Mouse (Mus musculus): ENCODE measurements around the gene Srrm3.

Srrm3 gene

GRCm38 (mm10) chr5:135806555-135807262, at the start of gene Srrm3:
TSS of gene Srrm3 (plus strand) at chr5:135806890.
- DNase-seq (ENCODE audit: low spot score in 2 of 2) = peak; percentile 94 to 96

GRCm38 (mm10) chr5:135761881-135762280, 44.8 kb upstream of the Srrm3 start:
- DNase-seq (ENCODE audit: low spot score in 2 of 2) = no peak

- peak; percentile 72 to 86 for DNase-seq (ENCODE audit: low spot score in 2 of 2)
Observed at GRCm38 (mm10) chr5:135763526-135763925, 43.2 kb upstream of the Srrm3 start.

- DNase-seq (ENCODE audit: low spot score in 2 of 2) = no peak
Observed at GRCm38 (mm10) chr5:135764971-135765370, 41.7 kb upstream of the Srrm3 start.

- DNase-seq (ENCODE audit: low spot score in 2 of 2) = no peak
Observed at GRCm38 (mm10) chr5:135772519-135772918, 34.2 kb upstream of the Srrm3 start.

- DNase-seq (ENCODE audit: low spot score in 2 of 2) = no peak
Observed at GRCm38 (mm10) chr5:135776546-135776945, 30.1 kb upstream of the Srrm3 start.

GRCm38 (mm10) chr5:135777796-135778470, 28.8 kb upstream of the Srrm3 start, which contains the start of gene Styxl1:
TSS of gene Styxl1 (minus strand) at chr5:135778385.
- DNase-seq (ENCODE audit: low spot score in 2 of 2) = peak; percentile 62 to 77

- DNase-seq (ENCODE audit: low spot score in 2 of 2) = peak; percentile 100
Observed at GRCm38 (mm10) chr5:135778471-135779445, 27.9 kb upstream of the Srrm3 start, which contains the start of gene Mdh2. TSS of gene Mdh2 (plus strand) at chr5:135778480.

- no peak for DNase-seq (ENCODE audit: low spot score in 2 of 2)
Observed at GRCm38 (mm10) chr5:135780331-135780730, 26.4 kb upstream of the Srrm3 start.

GRCm38 (mm10) chr5:135782901-135783300, 23.8 kb upstream of the Srrm3 start:
- no peak for DNase-seq (ENCODE audit: low spot score in 2 of 2)

- peak; percentile 92 to 93 for DNase-seq (ENCODE audit: low spot score in 2 of 2)
Observed at GRCm38 (mm10) chr5:135793996-135794858, 12.5 kb upstream of the Srrm3 start.

- DNase-seq (ENCODE audit: low spot score in 2 of 2) = no peak
Observed at GRCm38 (mm10) chr5:135794859-135795181, 11.9 kb upstream of the Srrm3 start.

GRCm38 (mm10) chr5:135799746-135800145, 6.9 kb upstream of the Srrm3 start:
- DNase-seq (ENCODE audit: low spot score in 2 of 2) = no peak

- DNase-seq (ENCODE audit: low spot score in 2 of 2) = no peak
Observed at GRCm38 (mm10) chr5:135800927-135801326, 5.8 kb upstream of the Srrm3 start.

- peak in 1 of 2 experiments; percentile 54 for DNase-seq (ENCODE audit: low spot score in 2 of 2)
Observed at GRCm38 (mm10) chr5:135802641-135803040, 4.0 kb upstream of the Srrm3 start.

- DNase-seq (ENCODE audit: low spot score in 2 of 2) = no peak
Observed at GRCm38 (mm10) chr5:135803135-135803534, 3.6 kb upstream of the Srrm3 start.

- DNase-seq (ENCODE audit: low spot score in 2 of 2) = no peak
Observed at GRCm38 (mm10) chr5:135803676-135804075, 3.0 kb upstream of the Srrm3 start.

- DNase-seq (ENCODE audit: low spot score in 2 of 2) = no peak
Observed at GRCm38 (mm10) chr5:135804735-135805134, 2.0 kb upstream of the Srrm3 start.

GRCm38 (mm10) chr5:135807263-135807637, 560 bp downstream of the Srrm3 start:
- DNase-seq (ENCODE audit: low spot score in 2 of 2) = peak; percentile 54 to 60

- peak; percentile 88 to 91 for DNase-seq (ENCODE audit: low spot score in 2 of 2)
Observed at GRCm38 (mm10) chr5:135812991-135813390, 6.3 kb downstream of the Srrm3 start.

- peak in 1 of 2 experiments; percentile 73 for DNase-seq (ENCODE audit: low spot score in 2 of 2)
Observed at GRCm38 (mm10) chr5:135818491-135818890, 11.8 kb downstream of the Srrm3 start.

Measured in right cerebral cortex, postnatal 10 days (tissue).